Mouse (Mus musculus) forebrain, postnatal 0 days (tissue): ENCODE data around the gene Sorbs1. TPM values are rescaled to one million over a fixed set of nuclear protein-coding genes. Genes with fewer than 3 reads are reported as not detected.
A peak's percentile ranks its signal among the peaks of the same experiment; 100 is the strongest.

Experiments used
- ATAC-seq: fragments of 200-750 bp; cut with Nextera tagmentation; 2 replicates; pipeline ENCODE4 v1.8.0; 2017; ENCODE audit warnings: mild to moderate bottlenecking, moderate library complexity
- DNase-seq: peaks from one replicate; pipeline ENCODE4 v3.0.0-alpha.2; 2015
- H3K27ac ChIP-seq: fragments of 300-500 bp; sonication (generic); 2 replicates; pipeline ENCODE4 v1.5.1; 2014; ENCODE audit warnings: low read depth, mild to moderate bottlenecking, antibody characterized with exemption, low read length, moderate library complexity, mixed read lengths
- H3K27me3 ChIP-seq: fragments of 300-500 bp; sonication (generic); 2 replicates; pipeline ENCODE4 v1.6.1; 2014; ENCODE audit warnings: mild to moderate bottlenecking, low read length, mixed read lengths; ENCODE audit not compliant: insufficient read depth
- H3K36me3 ChIP-seq: fragments of 300-500 bp; sonication (generic); 2 replicates; pipeline ENCODE4 v1.6.1; 2014; ENCODE audit warnings: mild to moderate bottlenecking, moderate library complexity; ENCODE audit not compliant: insufficient read depth
- H3K4me1 ChIP-seq: fragments of 300-500 bp; sonication (generic); 2 replicates; pipeline ENCODE4 v1.6.1; 2014; ENCODE audit warnings: antibody characterized with exemption; ENCODE audit not compliant: insufficient read depth
- H3K4me2 ChIP-seq: fragments of 300-500 bp; sonication (generic); 2 replicates; pipeline ENCODE4 v1.6.1; 2014; ENCODE audit warnings: low read depth, mild to moderate bottlenecking, moderate library complexity
- H3K4me3 ChIP-seq: fragments of 300-500 bp; sonication (generic); 2 replicates; pipeline ENCODE4 v1.5.1; 2014; ENCODE audit warnings: low read depth, low read length, mixed read lengths
- H3K9ac ChIP-seq: fragments of 300-500 bp; sonication (generic); 2 replicates; pipeline ENCODE4 v1.6.1; 2014; ENCODE audit warnings: mild to moderate bottlenecking
- H3K9me3 ChIP-seq: fragments of 300-500 bp; sonication (generic); 2 replicates; pipeline ENCODE4 v1.6.1; 2016; ENCODE audit warnings: low read length
- CTCF ChIP-seq: sonication (generic); IDR thresholded peaks from 2 replicates; pipeline ENCODE4 v1.5.1; 2016; ENCODE audit warnings: antibody characterized with exemption, control low read depth, low read depth
- WGBS: fragments of 180-500 bp; shearing (Covaris S2); extraction: QIAGEN DNeasy Blood & Tissue Kit; methylation state at CpG from one replicate; pipeline ENCODE4 v1.1.7; 2014; 5-methylcytosine and 5-hydroxymethylcytosine counted together
- polyA plus RNA-seq: library from polyadenylated mRNA; unstranded; fragments of >200 nt; fragmentation: Nextera tagmentation; extraction: Ambion mirVana; gene quantifications from 2 replicates; pipeline ENCODE4 v1.2.1, GENCODE M21; 2015
- total RNA-seq: library from RNA; depleted of rRNA; stranded (reverse); fragments of >200 nt; gene quantifications from 2 replicates; pipeline ENCODE4 v1.2.3, GENCODE M21; 2014

Sorbs1 gene
- total and polyA plus RNA-seq, 2 experiments from 2014 or later: 51.8 to 74.9 TPM

GRCm38 (mm10) chr19:40410109-40410508 lies 103.5 kb downstream of the Sorbs1 start:
- Histone ChIP-seq H3K36me3 (no peaks in the 10 kb centered on the region), H3K27me3 (no peaks in the 10 kb centered on the region), H3K9ac (no peak overlapping the region), H3K4me3 (no peak overlapping the region), H3K4me1 (peaks cover 21% of the 10 kb centered on the region), H3K9me3 (no peaks in the 10 kb centered on the region), H3K27ac (no peak overlapping the region), H3K4me2 (no peak overlapping the region)
- DNase-seq (no peak), ATAC-seq (peak; percentile 21; the same call in 1 of the 2 replicates)
- 50% methylated on average over 9 of the region's 9 CpGs for WGBS
- no peak for TF ChIP-seq CTCF

- no peak overlapping the region for H3K4me2 ChIP-seq
- no peak overlapping the region for H3K27ac ChIP-seq
- whole genome bisulfite sequencing: 62% methylated on average over 11 of the region's 11 CpGs
- TF ChIP-seq CTCF: no peak
- DNase-seq: no peak
- no peaks in the 10 kb centered on the region for H3K36me3 ChIP-seq
- H3K4me1 ChIP-seq: peaks cover 21% of the 10 kb centered on the region
- no peaks in the 10 kb centered on the region for H3K27me3 ChIP-seq
- ATAC-seq: no peak
- H3K9me3 ChIP-seq: no peaks in the 10 kb centered on the region
- H3K4me3 ChIP-seq: no peak overlapping the region
- no peak overlapping the region for H3K9ac ChIP-seq
These were observed 104.0 kb downstream of the Sorbs1 start for GRCm38 (mm10) chr19:40409500-40410035.

- DNase-seq: no peak
- Histone ChIP-seq H3K27ac (no peak overlapping the region), H3K9ac (no peak overlapping the region), H3K9me3 (no peaks in the 10 kb centered on the region), H3K36me3 (no peaks in the 10 kb centered on the region), H3K27me3 (no peaks in the 10 kb centered on the region), H3K4me1 (peaks cover 21% of the 10 kb centered on the region), H3K4me3 (no peak overlapping the region), H3K4me2 (no peak overlapping the region)
- TF ChIP-seq CTCF: no peak
- no peak for ATAC-seq
- 87% methylated on average over 2 of the region's 2 CpGs for WGBS
These were observed 106.4 kb downstream of the Sorbs1 start for GRCm38 (mm10) chr19:40407186-40407585.

- ATAC-seq (no peak), DNase-seq (no peak)
- H3K4me2 ChIP-seq: no peak overlapping the region
- no peak overlapping the region for H3K27ac ChIP-seq
- no peak overlapping the region for H3K4me3 ChIP-seq
- no peaks in the 10 kb centered on the region for H3K27me3 ChIP-seq
- H3K9ac ChIP-seq: no peak overlapping the region
- TF ChIP-seq CTCF: no peak
- no peaks in the 10 kb centered on the region for H3K9me3 ChIP-seq
- no peaks in the 10 kb centered on the region for H3K36me3 ChIP-seq
- 95% methylated on average over 8 of the region's 8 CpGs for WGBS
- H3K4me1 ChIP-seq: peaks cover 17% of the 10 kb centered on the region
These were observed 106.9 kb downstream of the Sorbs1 start for GRCm38 (mm10) chr19:40406661-40407060.

GRCm38 (mm10) chr19:40405808-40406207 lies 107.8 kb downstream of the Sorbs1 start:
- peaks cover 10% of the 10 kb centered on the region for H3K4me1 ChIP-seq
- H3K4me3 ChIP-seq: no peak overlapping the region
- ATAC-seq: no peak
- H3K9me3 ChIP-seq: no peaks in the 10 kb centered on the region
- H3K4me2 ChIP-seq: no peak overlapping the region
- no peak for TF ChIP-seq CTCF
- 68% methylated on average over 11 of the region's 11 CpGs for WGBS
- DNase-seq: no peak
- no peak overlapping the region for H3K27ac ChIP-seq
- H3K9ac ChIP-seq: no peak overlapping the region
- H3K27me3 ChIP-seq: no peaks in the 10 kb centered on the region
- H3K36me3 ChIP-seq: 0 out of 2 replicates have a peak, but pooled peaks cover 4% of the 10 kb centered on the region

- 0 out of 2 replicates have a peak, but pooled peaks cover 4% of the 10 kb centered on the region for H3K36me3 ChIP-seq
- no peaks in the 10 kb centered on the region for H3K27me3 ChIP-seq
- H3K9me3 ChIP-seq: no peaks in the 10 kb centered on the region
- H3K27ac ChIP-seq: no peak overlapping the region
- H3K4me2 ChIP-seq: no peak overlapping the region
- no peak for ATAC-seq
- no peak for TF ChIP-seq CTCF
- no peak for DNase-seq
- H3K4me1 ChIP-seq: no peaks in the 10 kb centered on the region
- no peak overlapping the region for H3K9ac ChIP-seq
- 74% methylated on average over 2 of the region's 2 CpGs for WGBS
- no peak overlapping the region for H3K4me3 ChIP-seq
These were observed 109.0 kb downstream of the Sorbs1 start for GRCm38 (mm10) chr19:40404582-40404981.

- 92% methylated on average over 4 of the region's 4 CpGs for WGBS
- Histone ChIP-seq H3K36me3 (0 out of 2 replicates have a peak, but pooled peaks cover 4% of the 10 kb centered on the region), H3K9me3 (no peaks in the 10 kb centered on the region), H3K9ac (no peak overlapping the region), H3K27me3 (no peaks in the 10 kb centered on the region), H3K4me3 (no peak overlapping the region), H3K4me2 (no peak overlapping the region), H3K27ac (no peak overlapping the region), H3K4me1 (no peaks in the 10 kb centered on the region)
- ATAC-seq (no peak), DNase-seq (no peak)
- TF ChIP-seq CTCF: no peak
These were observed 109.6 kb downstream of the Sorbs1 start for GRCm38 (mm10) chr19:40403999-40404398.
